Mouse (Mus musculus) liver, embryonic 14.5 days (tissue): ENCODE measurements around the gene 4933407L21Rik. TPM values are rescaled to one million over a fixed set of nuclear protein-coding genes. Genes with fewer than 3 reads are reported as not detected.
A peak's percentile ranks its signal among the peaks of the same experiment; 100 is the strongest.

ENCODE experiments used
- ATAC-seq: fragments of 200-750 bp; cut with Nextera tagmentation; 2 replicates; pipeline ENCODE4 v1.8.0; 2017; ENCODE audit warnings: moderate number of reproducible peaks, mild to moderate bottlenecking, moderate library complexity; ENCODE audit not compliant: insufficient read depth
- DNase-seq, 3 experiments: peaks; one replicate each; pipeline ENCODE4 v3.0.0-alpha.2; 2012 to 2013; ENCODE audit warnings: low read depth in 3 of 3, low spot score in 3 of 3
- H3K27ac ChIP-seq: fragments of 300-500 bp; sonication (generic); 2 replicates; pipeline ENCODE4 v1.5.1; 2014; ENCODE audit warnings: moderate library complexity, mild to moderate bottlenecking, control low read depth, inconsistent platforms
- H3K27me3 ChIP-seq: fragments of 300-500 bp; sonication (generic); 2 replicates; pipeline ENCODE4 v1.6.1; 2014; ENCODE audit warnings: mild to moderate bottlenecking, low read length, moderate library complexity; ENCODE audit not compliant: control insufficient read depth, insufficient read depth
- H3K36me3 ChIP-seq: fragments of 300-500 bp; sonication (generic); replicated peaks from 2 replicates; pipeline ENCODE4 v1.6.1; 2014; ENCODE audit warnings: low read depth; ENCODE audit not compliant: control insufficient read depth, insufficient read depth
- H3K4me1 ChIP-seq, 2 experiments: fragments of 200-500 bp in 1 of 2; fragments of 300-500 bp in 1 of 2; sonication (generic) in 1 of 2; replicated peaks; 2 replicates each; pipeline ENCODE4 v1.6.1; 2012 to 2014; ENCODE audit warnings: antibody characterized with exemption in 1 of 2, inconsistent platforms in 1 of 2, low read length in 1 of 2; ENCODE audit not compliant: control insufficient read depth in 2 of 2, insufficient read depth in 2 of 2
- H3K4me2 ChIP-seq: fragments of 300-500 bp; sonication (generic); 2 replicates; pipeline ENCODE4 v1.6.1; 2014; ENCODE audit warnings: low read depth, mild to moderate bottlenecking, control low read depth, moderate library complexity
- H3K4me3 ChIP-seq, 2 experiments: fragments of 200-500 bp in 1 of 2; fragments of 300-500 bp in 1 of 2; sonication (generic) in 1 of 2; 2 replicates each; pipeline ENCODE4 v1.5.1; 2012 to 2014; ENCODE audit warnings: low read depth in 2 of 2, low read length in 2 of 2, mild to moderate bottlenecking in 2 of 2, control low read depth in 1 of 2, inconsistent platforms in 1 of 2, moderate library complexity in 1 of 2; ENCODE audit not compliant: insufficient read depth in 1 of 2
- H3K9ac ChIP-seq: fragments of 300-500 bp; sonication (generic); replicated peaks from 2 replicates; pipeline ENCODE4 v1.6.1; 2014; ENCODE audit warnings: mild to moderate bottlenecking, control low read depth, moderate library complexity
- H3K9me3 ChIP-seq: fragments of 300-500 bp; sonication (generic); 2 replicates; pipeline ENCODE4 v1.6.1; 2016; ENCODE audit warnings: low read length, mixed read lengths; ENCODE audit not compliant: control insufficient read depth
- CTCF ChIP-seq: IDR thresholded peaks from 2 replicates; pipeline ENCODE4 v1.5.1; 2016; ENCODE audit warnings: antibody characterized with exemption, low read depth, control low read depth
- EP300 ChIP-seq: IDR thresholded peaks from 2 replicates; pipeline ENCODE4 v1.6.1; 2016; ENCODE audit warnings: antibody characterized with exemption, low read depth
- WGBS: fragments of 180-500 bp; shearing (Covaris S2); extraction: QIAGEN DNeasy Blood & Tissue Kit; methylation state at CpG from one replicate; pipeline ENCODE4 v1.1.7; 2014; ENCODE audit not compliant: insufficient replicate concordance; 5-methylcytosine and 5-hydroxymethylcytosine counted together
- polyA plus RNA-seq, 2 experiments: library from polyadenylated mRNA; depleted of rRNA in 1 of 2; stranded (reverse) in 1 of 2; unstranded in 1 of 2; fragments of >200 nt; fragmentation: Nextera tagmentation in 1 of 2; extraction: Ambion mirVana in 1 of 2; gene quantifications; 2 replicates each; pipeline versions ENCODE4 v1.2.1 to v1.2.3; 2012 to 2014

Gene 4933407L21Rik
- polyA plus RNA-seq, 2 experiments = 0.08 TPM; not detected in 1

DNA sequence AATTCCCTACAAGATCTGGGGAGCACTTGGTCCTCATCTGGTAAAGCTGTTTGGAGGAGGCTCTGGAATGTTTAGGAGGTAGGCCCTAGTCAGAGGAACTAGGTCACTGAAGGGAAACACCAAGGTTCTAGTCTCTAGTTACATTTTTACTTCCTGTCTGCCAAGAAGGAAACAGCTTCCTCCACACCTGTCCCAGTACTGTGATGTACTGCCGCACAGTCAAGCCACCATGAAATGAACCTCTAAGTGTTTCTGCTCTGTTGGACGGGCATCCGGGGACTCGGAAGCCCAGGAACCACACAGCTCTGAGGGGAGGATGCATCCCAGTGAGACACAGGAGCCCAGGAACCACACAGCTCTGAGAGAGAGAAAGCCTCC, 394 bp downstream of the 4933407L21Rik start:
- Histone ChIP-seq H3K4me2 (no peak overlapping the region), H3K9me3 (no peaks in the 10 kb centered on the region), H3K4me3 (no peak overlapping the region), H3K9ac (no peak overlapping the region), H3K4me1 (peaks cover 0 to 5% of the 10 kb centered on the region in 2 experiments; a peak in 2 of 4 replicates), H3K27me3 (no peaks in the 10 kb centered on the region), H3K36me3 (no peaks in the 10 kb centered on the region), H3K27ac (no peak overlapping the region)
- DNase-seq (no peak), ATAC-seq (no peak)
- WGBS = 54% methylated on average over 4 of the region's 4 CpGs
- no peak for TF ChIP-seq CTCF
- TF ChIP-seq EP300 = no peak

- DNase-seq = no peak
- H3K9ac ChIP-seq = no peak overlapping the region
- WGBS = 66% methylated on average over 6 of the region's 6 CpGs
- H3K4me2 ChIP-seq = no peak overlapping the region
- H3K4me3 ChIP-seq = no peak overlapping the region
- no peak for ATAC-seq
- no peaks in the 10 kb centered on the region for H3K9me3 ChIP-seq
- no peaks in the 10 kb centered on the region for H3K36me3 ChIP-seq
- no peaks in the 10 kb centered on the region for H3K27me3 ChIP-seq
- H3K4me1 ChIP-seq = peaks cover 0 to 5% of the 10 kb centered on the region in 2 experiments; a peak in 2 of 4 replicates
- no peak overlapping the region for H3K27ac ChIP-seq
- TF ChIP-seq EP300 (no peak), CTCF (no peak)
Measured at GRCm38 (mm10) chr1:85929406-85929805, 1.1 kb downstream of the 4933407L21Rik start.

- ATAC-seq (no peak), DNase-seq (no peak)
- Histone ChIP-seq H3K4me1 (peaks cover 0 to 2% of the 10 kb centered on the region in 2 experiments; a peak in 2 of 4 replicates), H3K9ac (no peak overlapping the region), H3K36me3 (no peaks in the 10 kb centered on the region), H3K4me3 (no peak overlapping the region), H3K27ac (no peak overlapping the region), H3K27me3 (no peaks in the 10 kb centered on the region), H3K9me3 (no peaks in the 10 kb centered on the region), H3K4me2 (no peak overlapping the region)
- TF ChIP-seq CTCF (no peak), EP300 (no peak)
- WGBS = 62% methylated on average over 5 of the region's 5 CpGs
Measured at GRCm38 (mm10) chr1:85931170-85931569, 2.9 kb downstream of the 4933407L21Rik start.

DNA sequence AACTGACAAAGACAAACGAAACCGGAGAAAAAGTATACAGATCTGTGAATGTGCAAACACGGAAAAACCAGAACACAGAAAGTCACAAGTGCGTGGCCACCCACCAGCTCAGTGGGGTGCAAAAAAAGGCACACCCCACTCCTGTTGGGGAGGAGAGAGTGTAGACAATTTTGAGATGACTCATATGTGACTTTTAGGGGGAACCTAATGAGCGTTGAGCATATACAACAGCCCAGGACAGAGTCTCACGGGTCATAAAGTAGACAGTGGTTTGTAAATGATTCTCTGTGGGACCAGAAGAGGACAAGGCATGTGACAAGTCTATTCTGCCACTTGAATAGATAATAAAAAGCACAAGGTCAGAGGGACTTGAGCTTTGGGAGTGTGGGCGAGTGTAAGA, 4.9 kb downstream of the 4933407L21Rik start:
- Histone ChIP-seq H3K4me2 (0 out of 2 replicates have a peak overlapping the region, but pooled peaks have one; percentile 15), H3K9ac (no peak overlapping the region), H3K9me3 (no peaks in the 10 kb centered on the region), H3K27me3 (no peaks in the 10 kb centered on the region), H3K4me3 (no peak overlapping the region), H3K4me1 (peaks cover 0 to 2% of the 10 kb centered on the region in 2 experiments; a peak in 2 of 4 replicates), H3K36me3 (no peaks in the 10 kb centered on the region), H3K27ac (no peak overlapping the region; the same call in 1 of the 2 replicates)
- ATAC-seq (peak; percentile 33; the same call in 1 of the 2 replicates), DNase-seq (no peak)
- WGBS = 30% methylated on average over 7 of the region's 7 CpGs
- no peak for TF ChIP-seq CTCF
- TF ChIP-seq EP300 = no peak

- Histone ChIP-seq H3K27ac (no peak overlapping the region), H3K4me3 (no peak overlapping the region), H3K9ac (no peak overlapping the region), H3K27me3 (no peaks in the 10 kb centered on the region), H3K36me3 (no peaks in the 10 kb centered on the region), H3K4me2 (0 out of 2 replicates have a peak overlapping the region, but pooled peaks have one; percentile 15), H3K4me1 (peaks cover 0 to 2% of the 10 kb centered on the region in 2 experiments; a peak in 2 of 4 replicates), H3K9me3 (no peaks in the 10 kb centered on the region)
- 7% methylated on average over 11 of the region's 11 CpGs for WGBS
- ATAC-seq (0 out of 2 replicates have a peak, but pooled peaks have one; percentile 33), DNase-seq (no peak)
- TF ChIP-seq EP300 (no peak), CTCF (no peak)
Measured at GRCm38 (mm10) chr1:85933631-85934465, 5.6 kb downstream of the 4933407L21Rik start.
